Mouse (Mus musculus): ENCODE measurements around the gene Rab6a.

- no peak for TF ChIP-seq CTCF (IDR thresholded peaks at IDR 0.05; ENCODE audit: insufficient read depth, low read depth, low read length)
- TF ChIP-seq POLR2A (IDR thresholded peaks at IDR 0.05; ENCODE audit: insufficient read depth, low read depth, low read length) = no peak
These were observed 67.7 kb downstream of the Rab6a start for GRCm38 (mm10) chr7:100674941-100675340.

All from olfactory bulb, adult 2 months (tissue).